Mouse (Mus musculus): ENCODE results near the gene Dglucy.

- no peak for TF ChIP-seq TAL1 (IDR thresholded peaks at IDR 0.05; ENCODE audit: low read length)
- no peak for TF ChIP-seq GATA1 (IDR thresholded peaks at IDR 0.05; ENCODE audit: low read length)
These were observed 152.8 kb downstream of the Dglucy start for GRCm38 (mm10) chr12:100931653-100932052.

Data from erythroblast, embryonic 14.5 days (primary cell).